Mouse (Mus musculus) hindbrain, postnatal 0 days (tissue): ENCODE measurements at regions not wholly inside any gene's neighbourhood (a gene's known extent, or its start where the extent isn't known, plus 50 kb on each side); places are given as distances from the start of the nearest gene placed in this dataset.

Source experiments
- ATAC-seq: fragments of 200-750 bp; cut with Nextera tagmentation; 2 replicates; pipeline ENCODE4 v1.8.0; 2017; ENCODE audit warnings: mild to moderate bottlenecking, moderate TSS enrichment, moderate library complexity
- DNase-seq: peaks from one replicate; pipeline ENCODE4 v3.0.0-alpha.2; 2015; ENCODE audit warnings: low spot score
- H3K27ac ChIP-seq: fragments of 300-500 bp; sonication (generic); 2 replicates; pipeline ENCODE4 v1.5.1; 2014; ENCODE audit warnings: mild to moderate bottlenecking
- H3K27me3 ChIP-seq: fragments of 300-500 bp; sonication (generic); 2 replicates; pipeline ENCODE4 v1.6.1; 2014; ENCODE audit warnings: low read length, mixed read lengths; ENCODE audit not compliant: insufficient read depth
- H3K36me3 ChIP-seq: fragments of 300-500 bp; sonication (generic); 2 replicates; pipeline ENCODE4 v1.6.1; 2014; ENCODE audit warnings: low read length, mixed read lengths; ENCODE audit not compliant: insufficient read depth
- H3K4me1 ChIP-seq: fragments of 300-500 bp; sonication (generic); 2 replicates; pipeline ENCODE4 v1.6.1; 2014; ENCODE audit warnings: antibody characterized with exemption, low read length, mixed read lengths; ENCODE audit not compliant: insufficient read depth
- H3K4me2 ChIP-seq: fragments of 300-500 bp; sonication (generic); 2 replicates; pipeline ENCODE4 v1.6.1; 2014; ENCODE audit warnings: low read depth, mild to moderate bottlenecking, low read length, moderate library complexity, mixed read lengths
- H3K4me3 ChIP-seq: fragments of 300-500 bp; sonication (generic); 2 replicates; pipeline ENCODE4 v1.5.1; 2014; ENCODE audit warnings: low read length
- H3K9ac ChIP-seq: fragments of 300-500 bp; sonication (generic); replicated peaks from 2 replicates; pipeline ENCODE4 v1.6.1; 2014; ENCODE audit warnings: mild to moderate bottlenecking, low read length, moderate library complexity, mixed read lengths
- H3K9me3 ChIP-seq: fragments of 300-500 bp; sonication (generic); 2 replicates; pipeline ENCODE4 v1.6.1; 2016; ENCODE audit warnings: low read length, mixed read lengths
- CTCF ChIP-seq: IDR thresholded peaks from 2 replicates; pipeline ENCODE4 v1.5.1; 2016; ENCODE audit warnings: antibody characterized with exemption, control low read depth, low read depth
- WGBS: fragments of 180-500 bp; shearing (Covaris S2); extraction: QIAGEN DNeasy Blood & Tissue Kit; methylation state at CpG from one replicate; pipeline ENCODE4 v1.1.7; 2014; 5-methylcytosine and 5-hydroxymethylcytosine counted together

- Histone ChIP-seq H3K4me2 (no peak overlapping the region), H3K9me3 (no peaks in the 10 kb centered on the region), H3K4me1 (no peaks in the 10 kb centered on the region), H3K4me3 (no peak overlapping the region), H3K27ac (no peak overlapping the region), H3K9ac (no peak overlapping the region), H3K36me3 (no peaks in the 10 kb centered on the region), H3K27me3 (no peaks in the 10 kb centered on the region)
- no peak for TF ChIP-seq CTCF
- DNase-seq (no peak), ATAC-seq (no peak)
- 68% methylated on average over 2 of the region's 2 CpGs for WGBS
Measured at GRCm38 (mm10) chr12:13729901-13730637, 421.8 kb downstream of the Fam84a start.

GRCm38 (mm10) chr12:13728986-13729385, 422.9 kb downstream of the Fam84a start:
- H3K4me2 ChIP-seq, result no peak overlapping the region
- 67% methylated on average over 4 of the region's 4 CpGs for WGBS
- H3K9me3 ChIP-seq, result no peaks in the 10 kb centered on the region
- H3K4me1 ChIP-seq, result no peaks in the 10 kb centered on the region
- H3K27me3 ChIP-seq, result no peaks in the 10 kb centered on the region
- no peak overlapping the region for H3K27ac ChIP-seq
- ATAC-seq (no peak), DNase-seq (no peak)
- no peak overlapping the region for H3K9ac ChIP-seq
- no peaks in the 10 kb centered on the region for H3K36me3 ChIP-seq
- TF ChIP-seq CTCF, result no peak
- H3K4me3 ChIP-seq, result no peak overlapping the region

- Histone ChIP-seq H3K4me1 (no peaks in the 10 kb centered on the region), H3K27me3 (no peaks in the 10 kb centered on the region), H3K4me2 (no peak overlapping the region), H3K36me3 (no peaks in the 10 kb centered on the region), H3K4me3 (no peak overlapping the region), H3K27ac (no peak overlapping the region), H3K9me3 (no peaks in the 10 kb centered on the region), H3K9ac (no peak overlapping the region)
- no peak for TF ChIP-seq CTCF
- ATAC-seq (no peak), DNase-seq (no peak)
- WGBS, result 81% methylated on average over 2 of the region's 2 CpGs
Measured at GRCm38 (mm10) chr12:13724511-13724910, 427.3 kb downstream of the Fam84a start.

GRCm38 (mm10) chr12:13709806-13710205, 440.9 kb downstream of the Nbas start:
- Histone ChIP-seq H3K4me2 (no peak overlapping the region), H3K4me3 (no peak overlapping the region), H3K9me3 (no peaks in the 10 kb centered on the region), H3K36me3 (no peaks in the 10 kb centered on the region), H3K27ac (no peak overlapping the region), H3K4me1 (no peaks in the 10 kb centered on the region), H3K27me3 (no peaks in the 10 kb centered on the region), H3K9ac (no peak overlapping the region)
- no peak for TF ChIP-seq CTCF
- 64% methylated on average over 3 of the region's 3 CpGs for WGBS
- DNase-seq, result peak; percentile 18
- ATAC-seq, result no peak

GRCm38 (mm10) chr12:13707747-13708146, 438.8 kb downstream of the Nbas start:
- peak; percentile 56 for TF ChIP-seq CTCF
- DNase-seq (peak; percentile 50), ATAC-seq (no peak)
- H3K9ac ChIP-seq, result no peak overlapping the region
- H3K36me3 ChIP-seq, result no peaks in the 10 kb centered on the region
- H3K4me1 ChIP-seq, result no peaks in the 10 kb centered on the region
- 87% methylated on average over 5 of the region's 5 CpGs for WGBS
- H3K4me2 ChIP-seq, result no peak overlapping the region
- H3K4me3 ChIP-seq, result no peak overlapping the region
- H3K27me3 ChIP-seq, result no peaks in the 10 kb centered on the region
- H3K27ac ChIP-seq, result no peak overlapping the region
- H3K9me3 ChIP-seq, result no peaks in the 10 kb centered on the region

- no peaks in the 10 kb centered on the region for H3K27me3 ChIP-seq
- H3K36me3 ChIP-seq, result no peaks in the 10 kb centered on the region
- H3K9me3 ChIP-seq, result no peaks in the 10 kb centered on the region
- 25% methylated on average over 4 of the region's 4 CpGs for WGBS
- no peak overlapping the region for H3K4me3 ChIP-seq
- H3K27ac ChIP-seq, result no peak overlapping the region
- peak; percentile 65 for ATAC-seq
- peak; percentile 67 for DNase-seq
- H3K4me1 ChIP-seq, result no peaks in the 10 kb centered on the region
- H3K9ac ChIP-seq, result no peak overlapping the region
- no peak overlapping the region for H3K4me2 ChIP-seq
- no peak for TF ChIP-seq CTCF
Measured at GRCm38 (mm10) chr12:13706510-13706909, 437.6 kb downstream of the Nbas start.

GRCm38 (mm10) chr12:13703604-13704003, 434.7 kb downstream of the Nbas start:
- Histone ChIP-seq H3K27me3 (no peaks in the 10 kb centered on the region), H3K36me3 (no peaks in the 10 kb centered on the region), H3K4me3 (no peak overlapping the region), H3K9ac (no peak overlapping the region), H3K4me1 (no peaks in the 10 kb centered on the region), H3K4me2 (no peak overlapping the region), H3K27ac (no peak overlapping the region), H3K9me3 (no peaks in the 10 kb centered on the region)
- 68% methylated on average over 3 of the region's 3 CpGs for WGBS
- DNase-seq, result peak; percentile 9
- no peak for TF ChIP-seq CTCF
- no peak for ATAC-seq
